Mouse (Mus musculus) midbrain, embryonic 15.5 days (tissue): Measurements from ENCODE around the gene Ush1g. TPM values are rescaled to one million over a fixed set of nuclear protein-coding genes. Genes with fewer than 3 reads are reported as not detected.

ENCODE experiments used
- ATAC-seq: fragments of 200-750 bp; cut with Nextera tagmentation; replicated peaks from 2 replicates; pipeline ENCODE4 v1.8.0; 2017; ENCODE audit warnings: moderate TSS enrichment
- H3K27ac ChIP-seq: fragments of 300-500 bp; sonication (generic); 2 replicates; pipeline ENCODE4 v1.5.1; 2015; ENCODE audit warnings: mild to moderate bottlenecking, inconsistent platforms
- H3K27me3 ChIP-seq: fragments of 300-500 bp; sonication (generic); replicated peaks from 2 replicates; pipeline ENCODE4 v1.6.1; 2015; ENCODE audit warnings: inconsistent platforms
- H3K36me3 ChIP-seq: fragments of 300-500 bp; sonication (generic); replicated peaks from 2 replicates; pipeline ENCODE4 v1.6.1; 2015; ENCODE audit warnings: inconsistent platforms
- H3K4me1 ChIP-seq: fragments of 300-500 bp; sonication (generic); 2 replicates; pipeline ENCODE4 v1.6.1; 2015; ENCODE audit warnings: inconsistent platforms
- H3K4me2 ChIP-seq: fragments of 300-500 bp; sonication (generic); 2 replicates; pipeline ENCODE4 v1.6.1; 2015; ENCODE audit warnings: inconsistent platforms, mild to moderate bottlenecking, moderate library complexity
- H3K4me3 ChIP-seq: fragments of 300-500 bp; sonication (generic); 2 replicates; pipeline ENCODE4 v1.5.1; 2015; ENCODE audit warnings: mild to moderate bottlenecking, inconsistent platforms
- H3K9ac ChIP-seq: fragments of 300-500 bp; sonication (generic); 2 replicates; pipeline ENCODE4 v1.6.1; 2015; ENCODE audit warnings: mild to moderate bottlenecking, inconsistent platforms
- H3K9me3 ChIP-seq: fragments of 300-500 bp; sonication (generic); 2 replicates; pipeline ENCODE4 v1.6.1; 2016; ENCODE audit warnings: inconsistent platforms
- WGBS: fragments of 180-500 bp; shearing (Covaris S2); methylation state at CpG from one replicate; pipeline ENCODE4 v1.1.7; 2015; ENCODE audit warnings: mixed read lengths; 5-methylcytosine and 5-hydroxymethylcytosine counted together
- polyA plus RNA-seq: library from polyadenylated mRNA; unstranded; fragments of >200 nt; fragmentation: Nextera tagmentation; extraction: Ambion mirVana; gene quantifications from 2 replicates; pipeline ENCODE4 v1.2.1, GENCODE M21; 2015

Ush1g gene
- polyA plus RNA-seq, 1 experiment from 2014 or later = 0.09 TPM

DNA sequence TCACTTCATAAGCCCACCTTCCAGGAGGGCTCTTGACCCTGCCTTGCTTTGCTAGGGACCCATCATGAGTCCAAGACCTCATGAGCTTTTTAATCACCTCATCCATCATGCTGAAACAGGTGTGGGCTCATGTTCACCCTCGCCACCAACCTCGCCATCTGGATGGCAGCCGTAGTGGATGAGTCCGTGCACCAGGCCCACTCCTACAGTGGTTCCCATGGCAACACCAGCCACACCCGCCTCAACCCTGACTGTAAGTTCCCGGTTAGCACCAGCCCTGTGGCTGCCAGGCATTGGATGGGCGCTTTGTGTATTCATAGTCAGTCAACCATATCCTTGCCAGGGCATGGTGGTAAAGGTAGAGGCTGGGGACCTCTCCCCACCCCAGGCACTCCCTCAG, 4.9 kb upstream of the Ush1g start:
- no peak overlapping the region for H3K27ac ChIP-seq
- no peaks in the 10 kb centered on the region for H3K9me3 ChIP-seq
- no peak overlapping the region for H3K4me2 ChIP-seq
- H3K4me3 ChIP-seq = no peak overlapping the region
- 72% methylated on average over 7 of the region's 7 CpGs for WGBS
- H3K9ac ChIP-seq = no peak overlapping the region
- H3K4me1 ChIP-seq = peaks cover 17% of the 10 kb centered on the region
- ATAC-seq = no peak
- peaks cover 33% of the 10 kb centered on the region for H3K27me3 ChIP-seq
- H3K36me3 ChIP-seq = no peaks in the 10 kb centered on the region

GRCm38 (mm10) chr11:115323354-115323753, 1.5 kb upstream of the Ush1g start:
- no peaks in the 10 kb centered on the region for H3K9me3 ChIP-seq
- peaks cover 35% of the 10 kb centered on the region for H3K4me1 ChIP-seq
- H3K9ac ChIP-seq = no peak overlapping the region
- H3K4me3 ChIP-seq = peak overlapping the region; percentile 11; the same call in 1 of the 2 replicates
- 23% methylated on average over 32 of the region's 32 CpGs for WGBS
- no peaks in the 10 kb centered on the region for H3K36me3 ChIP-seq
- no peak for ATAC-seq
- H3K27ac ChIP-seq = no peak overlapping the region
- H3K27me3 ChIP-seq = peaks cover 65% of the 10 kb centered on the region
- peak overlapping the region; percentile 26 for H3K4me2 ChIP-seq

- H3K27ac ChIP-seq = no peak overlapping the region
- peaks cover 41% of the 10 kb centered on the region for H3K4me1 ChIP-seq
- H3K9me3 ChIP-seq = no peaks in the 10 kb centered on the region
- 8% methylated on average over 17 of the region's 18 CpGs for WGBS
- no peaks in the 10 kb centered on the region for H3K36me3 ChIP-seq
- no peak overlapping the region for H3K4me3 ChIP-seq
- H3K27me3 ChIP-seq = peaks cover 97% of the 10 kb centered on the region
- ATAC-seq = no peak
- no peak overlapping the region for H3K9ac ChIP-seq
- H3K4me2 ChIP-seq = 0 out of 2 replicates have a peak overlapping the region, but pooled peaks have one; percentile 4
Observed at GRCm38 (mm10) chr11:115319704-115320383, 2.0 kb downstream of the Ush1g start.

DNA sequence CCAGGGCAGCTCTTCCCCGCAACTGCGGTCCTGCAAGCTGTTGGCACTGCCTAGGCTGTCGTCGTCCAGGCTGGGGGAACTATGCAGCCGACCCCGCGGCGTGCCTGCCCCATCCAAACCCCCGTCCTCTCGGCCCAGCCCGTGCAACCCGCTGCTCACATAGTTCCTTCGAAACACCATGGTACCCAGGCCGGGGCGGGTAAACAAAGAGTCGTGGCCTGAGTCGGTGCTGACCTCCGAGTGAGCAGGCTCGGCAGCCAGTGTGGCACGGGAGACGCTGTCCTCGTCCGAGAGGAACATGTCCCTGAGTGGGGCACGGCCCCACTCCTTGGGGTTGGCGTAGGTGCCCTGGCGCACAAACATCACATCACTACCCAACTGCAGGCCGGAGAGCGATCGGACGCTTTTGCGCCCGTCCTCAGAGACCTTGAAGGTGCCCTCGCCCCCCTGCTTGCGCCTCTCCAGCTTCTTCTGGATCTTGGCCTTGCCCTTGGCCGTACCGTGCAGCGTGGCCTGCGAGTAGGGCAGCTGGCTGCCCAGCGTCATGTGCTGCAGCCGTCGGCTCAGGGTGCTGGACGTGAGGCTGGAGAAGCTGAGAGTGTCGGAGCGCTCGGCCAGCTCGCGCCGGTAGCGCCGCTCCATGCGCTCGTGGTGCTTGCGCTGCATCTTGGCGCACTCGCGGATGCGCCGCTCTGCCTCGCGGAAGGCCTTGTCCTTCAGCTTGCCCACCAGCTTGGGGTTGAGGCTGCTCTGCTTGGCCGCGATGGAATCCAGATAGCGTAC, 3.4 kb downstream of the Ush1g start:
- Histone ChIP-seq H3K36me3 (no peaks in the 10 kb centered on the region), H3K27ac (no peak overlapping the region), H3K27me3 (peaks cover 92% of the 10 kb centered on the region), H3K9ac (no peak overlapping the region), H3K4me2 (peak overlapping the region; percentile 25), H3K4me3 (peak overlapping the region; percentile 6; the same call in 1 of the 2 replicates), H3K9me3 (no peaks in the 10 kb centered on the region), H3K4me1 (peaks cover 39% of the 10 kb centered on the region)
- WGBS = 5% methylated on average over 63 of the region's 63 CpGs
- ATAC-seq = no peak

GRCm38 (mm10) chr11:115317204-115317603, 4.6 kb downstream of the Ush1g start:
- peaks cover 28% of the 10 kb centered on the region for H3K4me1 ChIP-seq
- no peak overlapping the region for H3K4me3 ChIP-seq
- H3K9me3 ChIP-seq = no peaks in the 10 kb centered on the region
- H3K27ac ChIP-seq = no peak overlapping the region
- H3K27me3 ChIP-seq = peaks cover 83% of the 10 kb centered on the region
- ATAC-seq = no peak
- no peak overlapping the region for H3K9ac ChIP-seq
- no peak overlapping the region for H3K4me2 ChIP-seq
- 71% methylated on average over 7 of the region's 7 CpGs for WGBS
- no peaks in the 10 kb centered on the region for H3K36me3 ChIP-seq

DNA sequence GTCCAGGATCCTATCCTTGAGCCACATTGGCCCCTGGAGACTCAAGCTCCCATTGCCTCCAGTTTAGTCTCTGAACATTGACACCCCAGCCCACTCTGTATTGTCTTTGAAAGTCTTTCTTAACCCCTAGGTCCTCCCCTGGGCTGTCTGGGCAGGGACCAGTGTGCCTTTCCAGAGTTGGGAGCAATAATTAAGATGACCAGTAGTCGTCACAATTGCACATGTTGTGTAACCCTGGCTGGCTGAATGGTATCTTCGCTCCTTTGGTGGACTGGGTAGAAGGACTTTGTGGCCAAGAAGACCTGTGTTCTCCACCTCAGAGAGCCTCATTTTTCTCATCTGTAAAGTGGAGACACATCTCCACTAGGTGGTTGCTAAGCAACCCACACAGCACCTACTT, 7.6 kb downstream of the Ush1g start:
- H3K9ac ChIP-seq = no peak overlapping the region
- no peaks in the 10 kb centered on the region for H3K9me3 ChIP-seq
- no peak overlapping the region for H3K27ac ChIP-seq
- peaks cover 12% of the 10 kb centered on the region for H3K4me1 ChIP-seq
- 50% methylated on average over 2 of the region's 2 CpGs for WGBS
- H3K27me3 ChIP-seq = peaks cover 55% of the 10 kb centered on the region
- H3K4me2 ChIP-seq = no peak overlapping the region
- H3K4me3 ChIP-seq = no peak overlapping the region
- no peak for ATAC-seq
- no peaks in the 10 kb centered on the region for H3K36me3 ChIP-seq

GRCm38 (mm10) chr11:115308781-115309180, 13.1 kb downstream of the Ush1g start:
- no peaks in the 10 kb centered on the region for H3K4me1 ChIP-seq
- H3K27ac ChIP-seq = no peak overlapping the region
- no peak overlapping the region for H3K4me3 ChIP-seq
- ATAC-seq = no peak
- H3K36me3 ChIP-seq = no peaks in the 10 kb centered on the region
- H3K4me2 ChIP-seq = no peak overlapping the region
- H3K9me3 ChIP-seq = no peaks in the 10 kb centered on the region
- peaks cover 4% of the 10 kb centered on the region; the same call in 1 of the 2 replicates for H3K27me3 ChIP-seq
- no peak overlapping the region for H3K9ac ChIP-seq
- WGBS = 64% methylated on average over 1 of the region's 1 CpGs

GRCm38 (mm10) chr11:115306863-115307262, 15.0 kb downstream of the Ush1g start, which contains the start of gene Otop2:
Gene Otop2 (plus strand): TSS chr11:115307163.
- no peaks in the 10 kb centered on the region; the same call in 1 of the 2 replicates for H3K27me3 ChIP-seq
- no peak within 1 kb of the TSS for H3K4me3 ChIP-seq
- H3K9me3 ChIP-seq = no peaks in the 10 kb centered on the region
- H3K4me2 ChIP-seq = no peak within 1 kb of the TSS
- H3K4me1 ChIP-seq = no peaks in the 10 kb centered on the region
- H3K36me3 ChIP-seq = no peaks in the 10 kb centered on the region
- 13% methylated on average over 8 of the region's 8 CpGs for WGBS
- ATAC-seq = no peak
- H3K9ac ChIP-seq = no peak within 1 kb of the TSS
- no peak within 1 kb of the TSS for H3K27ac ChIP-seq

- ATAC-seq = no peak
- H3K4me2 ChIP-seq = no peak overlapping the region
- WGBS = 77% methylated on average over 8 of the region's 8 CpGs
Observed at GRCm38 (mm10) chr11:115303167-115303566, 18.7 kb downstream of the Ush1g start.

GRCm38 (mm10) chr11:115301351-115301750, 20.5 kb downstream of the Ush1g start:
- no peak overlapping the region for H3K9ac ChIP-seq
- H3K27ac ChIP-seq = no peak overlapping the region
- H3K4me1 ChIP-seq = peaks cover 13% of the 10 kb centered on the region
- WGBS = 91% methylated on average over 2 of the region's 2 CpGs
- H3K4me2 ChIP-seq = no peak overlapping the region
- H3K4me3 ChIP-seq = no peak overlapping the region
- H3K9me3 ChIP-seq = no peaks in the 10 kb centered on the region
- no peaks in the 10 kb centered on the region for H3K36me3 ChIP-seq
- ATAC-seq = no peak
- H3K27me3 ChIP-seq = 0 out of 2 replicates have a peak, but pooled peaks cover 3% of the 10 kb centered on the region

More at GRCm38 (mm10) chr11:115303167-115303566, 18.7 kb downstream of the Ush1g start:
- Histone ChIP-seq H3K36me3 (no peaks in the 10 kb centered on the region), H3K27ac (no peak overlapping the region), H3K9me3 (no peaks in the 10 kb centered on the region), H3K27me3 (no peaks in the 10 kb centered on the region), H3K9ac (no peak overlapping the region), H3K4me1 (no peaks in the 10 kb centered on the region), H3K4me3 (no peak overlapping the region)

DNA sequence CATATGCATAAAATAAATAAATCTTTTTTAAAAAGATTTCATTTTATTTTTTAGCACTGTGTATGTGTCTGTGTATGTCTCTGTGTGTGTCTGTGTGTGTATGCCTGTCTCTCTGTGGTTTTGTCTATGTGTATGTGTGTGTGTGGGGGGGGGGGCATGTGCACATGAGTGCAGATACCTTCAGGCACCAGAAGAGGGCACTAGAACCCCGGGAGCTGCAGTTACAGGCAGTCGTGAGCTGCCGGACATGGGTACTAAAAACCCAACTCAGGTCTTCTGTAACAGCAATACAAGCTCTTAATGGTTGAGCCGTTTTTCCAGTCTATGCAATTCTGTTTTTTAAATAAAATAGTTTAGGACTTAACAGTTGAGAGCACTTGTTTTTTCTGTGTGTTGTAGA, 21.1 kb downstream of the Ush1g start:
- no peaks in the 10 kb centered on the region for H3K9me3 ChIP-seq
- H3K27me3 ChIP-seq = 0 out of 2 replicates have a peak, but pooled peaks cover 5% of the 10 kb centered on the region
- no peak for ATAC-seq
- 83% methylated on average over 4 of the region's 4 CpGs for WGBS
- H3K27ac ChIP-seq = no peak overlapping the region
- H3K4me2 ChIP-seq = no peak overlapping the region
- H3K4me1 ChIP-seq = peaks cover 14% of the 10 kb centered on the region
- no peak overlapping the region for H3K4me3 ChIP-seq
- no peak overlapping the region for H3K9ac ChIP-seq
- no peaks in the 10 kb centered on the region for H3K36me3 ChIP-seq

- WGBS = 67% methylated on average over 8 of the region's 8 CpGs
- no peaks in the 10 kb centered on the region for H3K9me3 ChIP-seq
- ATAC-seq = no peak
- H3K9ac ChIP-seq = no peak overlapping the region
- no peak overlapping the region for H3K27ac ChIP-seq
- 0 out of 2 replicates have a peak, but pooled peaks cover 5% of the 10 kb centered on the region for H3K27me3 ChIP-seq
- peak overlapping the region; percentile 83; the same call in 1 of the 2 replicates for H3K4me2 ChIP-seq
- no peaks in the 10 kb centered on the region for H3K36me3 ChIP-seq
- H3K4me1 ChIP-seq = peaks cover 14% of the 10 kb centered on the region
- H3K4me3 ChIP-seq = no peak overlapping the region
Observed at GRCm38 (mm10) chr11:115298160-115298559, 23.7 kb downstream of the Ush1g start.
